Mouse (Mus musculus) MEL (cell line): ENCODE data around the gene Krtcap2. TPM values are rescaled to one million over a fixed set of nuclear protein-coding genes. Genes with fewer than 3 reads are reported as not detected.
A peak's percentile ranks its signal among the peaks of the same experiment; 100 is the strongest.

Experiments
- DNase-seq: peaks from one replicate; pipeline ENCODE4 v3.0.0; 2011; ENCODE audit warnings: low read depth, low spot score
- H3K27ac ChIP-seq: 2 replicates; pipeline ENCODE4 v1.5.1; 2012; ENCODE audit warnings: low read depth, mild to moderate bottlenecking, control low read depth, low read length, moderate library complexity; ENCODE audit not compliant: control insufficient read depth
- H3K27me3 ChIP-seq, 2 experiments: fragments of 150-350 bp in 1 of 2; sonication (generic) in 1 of 2; 2 replicates each; pipeline ENCODE4 v1.6.1; 2012; ENCODE audit warnings: low read length in 2 of 2, mild to moderate bottlenecking in 2 of 2, improper control_type of control experiment in 1 of 2, moderate library complexity in 1 of 2; ENCODE audit not compliant: insufficient read depth in 2 of 2, control insufficient read depth in 1 of 2
- H3K36me3 ChIP-seq, 2 experiments: 2 replicates each; pipeline ENCODE4 v1.6.1; 2012 to 2014; ENCODE audit warnings: low read length in 2 of 2, improper control_type of control experiment in 1 of 2, inconsistent platforms in 1 of 2, mild to moderate bottlenecking in 1 of 2; ENCODE audit not compliant: insufficient read depth in 2 of 2, control insufficient read depth in 1 of 2
- H3K4me1 ChIP-seq, 2 experiments: fragments of 150-350 bp in 1 of 2; sonication (generic) in 1 of 2; 2 replicates each; pipeline ENCODE4 v1.6.1; 2012; ENCODE audit warnings: low read length in 2 of 2, improper control_type of control experiment in 1 of 2, mild to moderate bottlenecking in 1 of 2; ENCODE audit not compliant: insufficient read depth in 2 of 2, control insufficient read depth in 1 of 2
- H3K4me3 ChIP-seq, 2 experiments: fragments of 150-350 bp in 1 of 2; sonication (generic) in 1 of 2; 2 replicates each; pipeline ENCODE4 v1.5.1; 2012; ENCODE audit warnings: low read depth in 2 of 2, low read length in 2 of 2, mild to moderate bottlenecking in 2 of 2, moderate library complexity in 2 of 2, control low read depth in 1 of 2, improper control_type of control experiment in 1 of 2; ENCODE audit not compliant: control insufficient read depth in 1 of 2, insufficient read depth in 1 of 2
- H3K79me2 ChIP-seq: 2 replicates; pipeline ENCODE4 v1.6.1; 2012; ENCODE audit warnings: mild to moderate bottlenecking, low read length, moderate library complexity; ENCODE audit not compliant: control insufficient read depth, poor library complexity, insufficient read depth
- H3K9ac ChIP-seq: 2 replicates; pipeline ENCODE4 v1.6.1; 2012; ENCODE audit warnings: low read depth, mild to moderate bottlenecking, control low read depth, low read length, moderate library complexity; ENCODE audit not compliant: control insufficient read depth, poor library complexity, severe bottlenecking
- H3K9me3 ChIP-seq: fragments of 150-350 bp; sonication (generic); replicated peaks from 2 replicates; pipeline ENCODE4 v1.6.1; 2012; ENCODE audit warnings: mild to moderate bottlenecking, low read length, improper control_type of control experiment, moderate library complexity; ENCODE audit not compliant: insufficient read depth
- CHD1 ChIP-seq: IDR thresholded peaks from 2 replicates; pipeline ENCODE4 v1.6.1; 2012; ENCODE audit warnings: low read depth, mild to moderate bottlenecking, inconsistent platforms, low read length, improper control_type of control experiment
- ETS1 ChIP-seq: IDR thresholded peaks from 2 replicates; pipeline ENCODE4 v1.6.1; 2012; ENCODE audit warnings: low read depth, mild to moderate bottlenecking, inconsistent platforms, low read length, improper control_type of control experiment, moderate library complexity
- GABPA ChIP-seq: IDR thresholded peaks from 2 replicates; pipeline ENCODE4 v1.6.1; 2012; ENCODE audit warnings: low read depth, mild to moderate bottlenecking, inconsistent platforms, low read length, improper control_type of control experiment, moderate library complexity
- GATA1 ChIP-seq: IDR thresholded peaks from 2 replicates; pipeline ENCODE4 v1.6.1; 2011; ENCODE audit warnings: low read depth, low read length, improper control_type of control experiment
- MAZ ChIP-seq: IDR thresholded peaks from 2 replicates; pipeline ENCODE4 v1.6.1; 2012; ENCODE audit warnings: low read depth, mild to moderate bottlenecking, inconsistent platforms, low read length, improper control_type of control experiment
- MEF2A ChIP-seq: IDR thresholded peaks from 2 replicates; pipeline ENCODE4 v1.6.1; 2014; ENCODE audit warnings: low read depth, mild to moderate bottlenecking, inconsistent platforms, low read length, improper control_type of control experiment; ENCODE audit not compliant: poor library complexity, insufficient replicate concordance, severe bottlenecking; ENCODE audit errors: extremely low read depth
- MYB ChIP-seq: IDR thresholded peaks from 2 replicates; pipeline ENCODE4 v1.6.1; 2011; ENCODE audit warnings: mild to moderate bottlenecking, low read depth, low read length, improper control_type of control experiment
- MYC ChIP-seq: IDR thresholded peaks from 2 replicates; pipeline ENCODE4 v1.6.1; 2011; ENCODE audit warnings: low read depth, mild to moderate bottlenecking, low read length, improper control_type of control experiment, moderate library complexity
- NELFE ChIP-seq: IDR thresholded peaks from 2 replicates; pipeline ENCODE4 v1.6.1; 2011; ENCODE audit warnings: low read depth, low read length, improper control_type of control experiment
- NRF1 ChIP-seq: IDR thresholded peaks from 2 replicates; pipeline ENCODE4 v1.6.1; 2014; ENCODE audit warnings: low read depth, mild to moderate bottlenecking, inconsistent platforms, low read length, improper control_type of control experiment, moderate library complexity; ENCODE audit not compliant: poor library complexity, insufficient read depth, severe bottlenecking
- POLR2A ChIP-seq, 2 experiments: IDR thresholded peaks; 2 replicates each; pipeline ENCODE4 v1.6.1; 2011 to 2012; ENCODE audit warnings: low read length in 2 of 2, mild to moderate bottlenecking in 2 of 2, control low read depth in 1 of 2, improper control_type of control experiment in 1 of 2, low read depth in 1 of 2, moderate library complexity in 1 of 2; ENCODE audit not compliant: control insufficient read depth in 1 of 2, insufficient read depth in 1 of 2, poor library complexity in 1 of 2
- POLR2AphosphoS2 ChIP-seq: IDR thresholded peaks from 2 replicates; pipeline ENCODE4 v1.6.1; 2011; ENCODE audit warnings: low read length, improper control_type of control experiment
- RAD21 ChIP-seq: IDR thresholded peaks from 2 replicates; pipeline ENCODE4 v1.6.1; 2011; ENCODE audit warnings: mild to moderate bottlenecking, low read depth, low read length, improper control_type of control experiment
- RCOR1 ChIP-seq: IDR thresholded peaks from 2 replicates; pipeline ENCODE4 v1.6.1; 2012; ENCODE audit warnings: low read depth, mild to moderate bottlenecking, inconsistent platforms, low read length, improper control_type of control experiment
- SIN3A ChIP-seq: IDR thresholded peaks from 2 replicates; pipeline ENCODE4 v1.6.1; 2012; ENCODE audit warnings: low read length, improper control_type of control experiment, inconsistent platforms
- TAL1 ChIP-seq: IDR thresholded peaks from 2 replicates; pipeline ENCODE4 v1.6.1; 2012; ENCODE audit warnings: mild to moderate bottlenecking, inconsistent platforms, low read length, moderate library complexity, mixed read lengths
- TBP ChIP-seq: IDR thresholded peaks from 2 replicates; pipeline ENCODE4 v1.8.0; 2011; ENCODE audit warnings: low read depth, low read length, improper control_type of control experiment
- TCF12 ChIP-seq: IDR thresholded peaks from 2 replicates; pipeline ENCODE4 v1.6.1; 2014; ENCODE audit warnings: low read depth, mild to moderate bottlenecking, inconsistent platforms, low read length, improper control_type of control experiment, moderate library complexity
- UBTF ChIP-seq: IDR thresholded peaks from 2 replicates; pipeline ENCODE4 v1.6.1; 2012; ENCODE audit warnings: low read depth, mild to moderate bottlenecking, inconsistent platforms, low read length, improper control_type of control experiment, moderate library complexity, borderline replicate concordance; ENCODE audit not compliant: insufficient read depth
- USF1 ChIP-seq: IDR thresholded peaks from 2 replicates; pipeline ENCODE4 v1.6.1; 2014; ENCODE audit warnings: low read depth, mild to moderate bottlenecking, inconsistent platforms, low read length, improper control_type of control experiment, moderate library complexity
- USF2 ChIP-seq, 2 experiments: IDR thresholded peaks; 2 replicates each; pipeline ENCODE4 v1.6.1; 2011 to 2012; ENCODE audit warnings: improper control_type of control experiment in 2 of 2, low read length in 2 of 2, borderline replicate concordance in 1 of 2, inconsistent platforms in 1 of 2, low read depth in 1 of 2, mild to moderate bottlenecking in 1 of 2; ENCODE audit not compliant: insufficient read depth in 1 of 2
- polyA plus RNA-seq, 2 experiments: library from polyadenylated mRNA; stranded (reverse) in 1 of 2; unstranded in 1 of 2; fragments of >175 nt in 1 of 2; fragments of >200 nt in 1 of 2; gene quantifications; 2 replicates each; pipeline versions ENCODE4 v1.2.1 to v1.2.4; 2012; ENCODE audit warnings: low replicate concordance in 2 of 2, low read depth in 1 of 2; ENCODE audit not compliant: insufficient read length in 2 of 2, insufficient read depth in 1 of 2, missing spikeins in 1 of 2
- total RNA-seq: library from RNA; depleted of rRNA; stranded (reverse); fragments of 300-350 nt; gene quantifications from 2 replicates; pipeline ENCODE4 v1.2.3, GENCODE M21; 2012

Gene Krtcap2
- total and polyA plus RNA-seq, 3 experiments: 171 to 497 TPM; not detected in 1

DNA sequence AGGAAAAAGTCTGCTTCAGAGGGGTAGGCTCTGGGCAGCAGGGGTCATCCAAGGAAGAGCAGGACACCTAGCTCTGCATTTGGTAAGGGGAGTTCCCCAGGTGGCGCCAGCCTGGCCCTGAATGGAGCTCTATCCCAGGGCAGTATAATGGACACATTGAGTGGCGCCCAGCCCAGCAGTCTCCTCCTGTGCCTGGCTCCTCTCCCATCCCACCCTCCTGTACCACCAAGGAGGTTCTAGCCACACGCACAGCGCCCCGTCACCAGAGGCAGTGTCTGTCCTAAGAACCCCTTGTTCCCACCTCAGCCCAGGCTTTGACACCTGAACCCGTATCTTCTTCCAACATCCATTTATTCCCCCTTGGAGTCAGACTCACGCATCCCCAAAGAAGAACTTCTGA lies 36.0 kb upstream of the Krtcap2 start:
- Histone ChIP-seq H3K27ac (no peak overlapping the region), H3K4me1 (peaks cover 0 to 8% of the 10 kb centered on the region in 2 experiments; a peak in 3 of 4 replicates), H3K79me2 (peaks cover 10% of the 10 kb centered on the region), H3K9ac (no peak overlapping the region), H3K4me3 (no peak overlapping the region), H3K36me3 (peaks cover 0 to 5% of the 10 kb centered on the region in 2 experiments; a peak in 3 of 4 replicates), H3K9me3 (no peaks in the 10 kb centered on the region), H3K27me3 (no peaks in the 10 kb centered on the region)
- DNase-seq: no peak
- TF ChIP-seq GABPA: no peak
- TF ChIP-seq POLR2A (IDR thresholded peaks at IDR 0.05; ENCODE audit: control insufficient read depth in 1 of 2, insufficient read depth in 1 of 2, low read depth in 1 of 2, low read length in 2 of 2, poor library complexity in 1 of 2): peak in 1 of 2 experiments; percentile 44; a peak in 1 of 4 replicates

DNA sequence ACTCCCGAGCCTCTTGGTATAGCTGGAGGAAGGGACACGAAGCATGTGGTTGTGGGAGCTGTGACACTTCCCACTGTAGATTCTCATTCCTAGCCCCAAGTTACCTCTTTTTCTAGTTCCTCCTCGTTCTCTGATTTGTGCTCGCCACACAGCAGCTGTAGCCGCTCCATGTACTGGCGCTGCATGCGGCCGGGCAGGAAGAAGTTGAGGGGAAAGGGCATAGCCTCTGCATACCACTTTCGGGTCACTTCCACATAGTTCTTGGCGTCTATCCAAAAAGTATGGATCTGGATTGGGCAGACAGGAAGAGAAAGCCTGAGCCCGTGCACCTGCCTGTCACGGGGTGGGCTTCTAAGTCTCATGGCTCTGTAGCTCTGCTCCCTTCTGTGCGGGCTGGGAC lies 35.6 kb upstream of the Krtcap2 start:
- Histone ChIP-seq H3K9ac (no peak overlapping the region), H3K27me3 (no peaks in the 10 kb centered on the region), H3K79me2 (peaks cover 10% of the 10 kb centered on the region), H3K4me3 (no peak overlapping the region), H3K36me3 (peaks cover 0 to 6% of the 10 kb centered on the region in 2 experiments; a peak in 3 of 4 replicates), H3K27ac (no peak overlapping the region), H3K9me3 (no peaks in the 10 kb centered on the region), H3K4me1 (peaks cover under 1 to 11% of the 10 kb centered on the region in 2 experiments; a peak in 3 of 4 replicates)
- no peak for TF ChIP-seq MEF2A
- no peak for TF ChIP-seq POLR2A (IDR thresholded peaks at IDR 0.05; ENCODE audit: control insufficient read depth in 1 of 2, insufficient read depth in 1 of 2, low read depth in 1 of 2, low read length in 2 of 2, poor library complexity in 1 of 2)
- TF ChIP-seq SIN3A: no peak
- no peak for TF ChIP-seq TBP
- no peak for TF ChIP-seq MYC
- TF ChIP-seq NELFE: no peak
- TF ChIP-seq USF2 (IDR thresholded peaks at IDR 0.05; ENCODE audit: borderline replicate concordance in 1 of 2, insufficient read depth in 1 of 2, low read depth in 1 of 2, low read length in 2 of 2): no peak
- no peak for TF ChIP-seq RCOR1
- no peak for TF ChIP-seq TAL1
- TF ChIP-seq TCF12: no peak
- no peak for TF ChIP-seq NRF1
- no peak for TF ChIP-seq GATA1
- TF ChIP-seq RAD21: no peak
- TF ChIP-seq POLR2AphosphoS2: no peak
- TF ChIP-seq MYB: no peak
- no peak for TF ChIP-seq CHD1
- no peak for TF ChIP-seq UBTF
- TF ChIP-seq USF1: no peak
- TF ChIP-seq MAZ: no peak
- no peak for TF ChIP-seq ETS1
- DNase-seq: no peak
